Mouse (Mus musculus): Measurements from ENCODE around the gene Tarm1.

Gene Tarm1

DNA sequence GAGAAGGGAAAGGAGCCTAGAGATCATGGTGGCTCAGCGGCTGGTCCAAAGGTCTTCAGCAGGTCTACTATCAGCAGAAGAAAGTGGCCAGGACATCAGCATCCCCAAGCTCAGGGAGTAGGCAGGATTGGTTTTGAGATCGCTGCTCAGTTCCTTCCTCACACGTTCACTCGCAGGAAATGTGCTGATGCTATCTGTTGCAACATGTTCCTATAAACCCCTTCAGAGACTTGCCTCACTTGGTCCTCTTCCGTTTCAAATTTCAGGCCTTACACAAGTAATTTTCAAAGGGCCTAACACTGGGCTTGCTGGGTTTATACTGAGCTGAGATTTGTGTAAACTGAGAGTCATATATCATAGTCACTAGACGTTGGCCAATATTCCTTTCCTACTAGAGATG, at the start of gene Tarm1:
Gene Tarm1, minus strand, starts transcription at position 186 of the 400 bp plus-strand sequence.
- no peak for DNase-seq (ENCODE audit: low spot score in 2 of 2)

DNA sequence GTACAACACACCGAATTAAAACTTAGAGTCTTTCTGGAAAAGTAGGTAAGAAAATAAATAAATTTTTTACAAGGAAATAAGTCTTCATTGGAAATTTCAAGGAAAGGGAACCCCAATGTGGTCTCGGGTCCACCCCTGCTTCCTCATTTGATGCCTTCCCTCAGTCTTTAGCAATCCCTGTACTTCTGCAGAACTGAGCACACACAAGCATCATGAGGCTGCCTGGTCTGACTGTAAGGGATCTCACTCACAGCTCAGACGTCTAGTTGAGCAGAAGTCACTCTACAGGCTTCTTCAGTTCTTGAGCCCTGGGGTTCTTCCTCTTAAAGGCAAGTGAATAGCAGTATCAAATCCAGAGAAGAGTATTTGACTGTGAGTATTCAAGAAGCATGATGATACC, 3.5 kb upstream of the Tarm1 start:
- DNase-seq (ENCODE audit: low spot score in 2 of 2) = no peak

DNA sequence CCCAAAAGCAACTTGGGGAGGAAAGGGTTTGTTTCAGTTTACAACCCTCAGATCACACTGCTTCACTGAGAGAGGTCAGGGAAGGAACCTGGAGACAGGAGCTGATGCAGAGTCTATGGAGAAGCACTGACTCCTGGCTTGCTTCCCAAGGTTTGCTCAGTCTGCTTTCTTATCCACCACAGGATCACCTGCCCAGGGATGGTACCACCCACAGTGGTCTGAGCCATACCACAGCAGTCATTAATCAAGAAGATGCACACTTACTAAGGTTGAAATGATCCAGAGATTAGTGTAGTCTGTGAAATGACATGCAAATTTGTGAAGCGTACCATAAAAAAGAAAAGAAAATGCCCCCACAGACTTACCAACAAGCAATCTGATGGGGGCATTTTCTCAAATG, 2.0 kb downstream of the Tarm1 start:
- DNase-seq (ENCODE audit: low spot score in 2 of 2) = no peak

DNA sequence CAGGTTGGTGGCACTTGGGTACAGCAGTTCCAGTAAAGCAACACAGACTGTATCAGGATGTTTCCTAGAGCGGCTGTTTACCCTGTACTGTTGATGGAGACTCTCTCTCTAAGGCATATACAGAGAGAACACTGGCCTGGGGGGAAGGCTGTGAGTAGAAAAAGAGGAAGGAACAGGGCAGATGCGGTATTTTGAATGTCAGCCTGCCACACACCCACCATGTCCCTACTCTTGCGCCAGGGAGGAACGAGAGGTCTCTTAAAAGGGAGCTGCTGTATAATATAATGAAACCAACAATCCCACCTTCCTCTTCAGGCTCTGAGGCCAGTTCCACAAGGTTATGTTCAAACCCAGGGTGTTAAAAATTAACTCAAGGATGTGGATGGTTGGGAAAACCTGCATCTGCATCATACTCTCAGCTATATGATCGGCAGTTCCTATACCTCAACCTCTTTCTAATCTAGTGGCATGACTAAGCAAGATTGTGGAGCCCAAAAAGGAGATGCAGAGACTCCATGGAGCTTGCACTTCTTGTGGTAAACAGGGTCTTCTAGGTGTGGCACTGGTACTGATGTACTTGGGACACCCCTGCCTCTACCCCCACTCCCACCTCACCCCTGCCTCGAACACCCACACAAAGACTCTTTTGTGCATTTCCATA, 20.3 kb downstream of the Tarm1 start:
- DNase-seq (ENCODE audit: low spot score in 2 of 2) = no peak

GRCm38 (mm10) chr7:3476728-3477127, 25.7 kb downstream of the Tarm1 start:
- DNase-seq (ENCODE audit: low spot score in 2 of 2) = peak; percentile 36 to 59

DNA sequence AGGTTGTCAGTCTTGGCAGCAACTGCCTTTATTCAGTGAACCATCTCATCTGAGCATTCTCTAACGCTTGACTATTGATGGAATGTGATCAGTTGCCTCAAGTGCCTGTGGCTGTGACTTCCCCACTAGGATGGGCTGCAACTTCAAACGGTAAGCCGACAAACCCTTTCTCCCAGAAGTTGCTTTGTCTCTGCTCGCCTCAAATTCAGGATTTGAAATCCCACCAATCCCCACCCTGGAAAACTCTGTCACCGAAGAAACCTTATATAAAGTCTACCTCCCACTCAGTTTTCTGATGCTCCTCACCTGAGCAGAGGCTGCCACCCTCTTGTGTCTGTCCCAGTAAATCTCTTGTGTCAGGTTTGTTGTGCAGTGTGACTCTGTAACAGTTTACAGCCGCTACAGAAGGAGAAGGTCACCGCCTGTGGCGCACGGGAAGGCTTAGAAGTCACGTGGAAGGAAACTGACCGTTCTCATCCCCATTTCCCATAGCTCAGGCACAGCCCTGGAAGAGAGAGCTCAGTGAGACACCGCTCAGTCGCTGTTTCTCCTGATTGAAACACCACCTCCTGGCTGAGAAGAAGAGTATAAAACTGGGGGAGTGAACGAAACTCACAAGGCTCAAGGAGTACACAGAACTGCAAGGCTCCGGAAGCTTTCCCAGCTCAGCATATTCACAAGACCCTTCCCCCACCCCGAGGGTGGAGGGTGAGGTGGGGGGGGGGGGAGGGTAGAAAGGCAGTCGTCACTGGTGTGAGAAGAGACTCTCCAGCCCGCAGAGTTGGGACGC, 27.9 kb downstream of the Tarm1 start:
- no peak for DNase-seq (ENCODE audit: low spot score in 2 of 2)

GRCm38 (mm10) chr7:3472774-3473173, 29.6 kb downstream of the Tarm1 start:
- no peak for DNase-seq (ENCODE audit: low spot score in 2 of 2)

DNA sequence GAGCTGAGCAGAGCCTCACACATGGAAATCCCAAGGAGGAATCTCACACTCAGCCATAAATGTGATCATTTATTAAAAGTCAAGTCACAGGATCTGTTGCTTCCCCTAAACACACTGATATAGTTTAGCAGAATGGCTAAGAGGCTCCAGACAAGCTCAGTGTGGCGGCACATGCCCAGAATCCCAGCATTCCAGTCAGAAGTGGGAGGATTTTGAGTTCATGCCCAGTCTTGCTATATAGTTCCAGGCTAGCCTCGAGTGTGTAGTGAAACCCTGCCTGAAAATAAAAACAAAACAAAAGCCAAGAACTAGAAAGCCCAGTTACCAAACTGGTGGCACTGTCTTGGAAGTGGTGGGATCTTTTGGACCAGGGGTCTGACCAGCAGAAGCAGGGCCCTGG, 33.8 kb downstream of the Tarm1 start:
- DNase-seq (ENCODE audit: low spot score in 2 of 2) = no peak

DNA sequence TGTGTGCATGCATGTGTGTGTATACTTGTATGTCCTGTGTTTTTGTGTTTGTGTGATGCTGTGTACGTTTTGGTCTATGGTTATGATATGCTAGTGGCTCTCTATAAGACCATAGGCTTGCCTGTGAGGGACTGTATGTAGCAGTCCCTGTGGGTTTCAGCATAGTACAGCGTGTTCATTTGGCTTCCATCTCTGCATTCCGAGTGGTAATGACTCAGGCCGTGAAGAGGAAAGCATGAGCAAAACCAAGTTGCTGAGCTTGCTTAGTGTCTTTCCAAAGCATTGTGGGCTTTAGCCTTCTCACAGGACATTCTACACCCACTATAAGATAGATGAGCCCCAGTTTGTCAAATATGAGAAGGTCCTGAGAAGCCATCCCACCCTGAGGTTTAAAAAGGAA, 39.1 kb downstream of the Tarm1 start:
- no peak for DNase-seq (ENCODE audit: low spot score in 2 of 2)

- DNase-seq (ENCODE audit: low spot score in 2 of 2) = peak in 1 of 2 experiments; percentile 85
Observed at GRCm38 (mm10) chr7:3460261-3460660, 42.2 kb downstream of the Tarm1 start.

DNA sequence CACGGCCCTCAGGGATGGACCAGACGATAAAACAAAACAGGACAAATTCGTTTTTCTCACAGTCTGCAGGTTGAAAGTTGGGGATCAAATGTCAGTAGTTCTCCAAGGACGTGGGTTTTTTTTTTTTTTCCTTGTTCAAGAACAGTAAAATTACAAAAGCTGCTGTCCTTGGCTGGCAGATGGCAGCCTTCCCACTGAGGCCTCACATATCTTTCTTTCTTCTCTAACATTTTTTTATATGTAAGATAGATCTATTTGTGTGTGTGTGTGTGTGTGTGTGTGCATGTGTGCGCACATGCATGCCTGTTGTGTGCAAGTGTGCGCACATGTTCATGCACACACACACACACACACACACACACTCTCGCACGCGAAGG, 44.6 kb downstream of the Tarm1 start:
- no peak for DNase-seq (ENCODE audit: low spot score in 2 of 2)

DNA sequence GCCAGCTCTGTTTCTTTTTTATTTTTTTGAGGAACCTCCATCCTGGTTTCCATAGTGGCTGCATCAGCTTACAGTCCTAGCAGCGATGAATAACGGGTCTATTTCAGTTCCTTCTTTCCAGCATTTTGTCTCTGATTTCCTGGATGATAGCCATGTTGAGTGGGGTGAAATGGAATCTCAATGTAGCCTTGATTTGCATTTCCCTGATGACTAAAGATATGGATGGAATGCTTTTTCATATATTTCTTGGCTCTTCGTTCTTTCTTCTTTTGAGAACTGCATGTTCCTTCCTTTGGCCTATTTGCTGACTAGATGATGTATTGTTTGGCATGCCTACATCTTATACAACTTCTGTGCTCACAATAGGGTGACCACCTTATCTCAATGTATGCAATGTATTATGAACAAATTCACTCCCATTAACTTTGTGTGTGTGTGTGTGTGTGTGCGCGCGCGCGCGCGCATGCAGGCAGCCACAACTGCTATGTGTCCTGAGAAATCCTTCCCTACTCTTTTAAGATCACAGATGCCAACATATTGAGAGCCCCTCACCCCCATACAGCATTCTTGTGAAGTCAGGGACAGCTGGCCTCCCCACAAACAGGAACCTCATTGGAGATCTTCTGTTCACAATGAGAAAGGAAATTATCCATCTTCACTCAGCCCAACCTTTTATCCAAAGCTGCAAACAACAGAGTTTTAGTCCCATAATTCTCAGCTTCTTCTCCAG, 45.1 kb downstream of the Tarm1 start:
- peak in 1 of 2 experiments; percentile 50 for DNase-seq (ENCODE audit: low spot score in 2 of 2)

- DNase-seq (ENCODE audit: low spot score in 2 of 2) = no peak
Observed at GRCm38 (mm10) chr7:3453486-3454183, 48.8 kb downstream of the Tarm1 start.

GRCm38 (mm10) chr7:3452821-3453485, 49.5 kb downstream of the Tarm1 start:
- no peak for DNase-seq (ENCODE audit: low spot score in 2 of 2)

DNA sequence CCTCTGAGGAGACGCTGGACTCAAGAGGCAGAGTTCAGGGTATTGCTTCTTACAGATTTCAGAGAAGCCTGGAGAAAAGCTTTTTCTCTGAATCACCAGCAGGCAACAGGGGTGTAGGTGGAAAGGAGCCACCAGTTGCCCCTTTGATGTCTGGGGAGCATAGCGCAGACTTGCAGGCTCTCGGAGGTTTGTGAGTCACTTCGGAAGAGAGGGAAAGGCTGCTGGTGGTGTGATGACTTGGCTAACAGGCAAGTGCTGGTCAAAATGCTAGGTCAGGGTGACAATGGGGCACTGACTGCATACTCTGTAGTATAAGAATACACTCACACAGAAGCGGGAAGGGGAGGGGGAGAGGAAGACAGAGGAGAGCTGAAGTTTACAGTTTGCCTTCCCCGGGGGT, 51.3 kb downstream of the Tarm1 start:
- DNase-seq (ENCODE audit: low spot score in 2 of 2) = no peak

DNA sequence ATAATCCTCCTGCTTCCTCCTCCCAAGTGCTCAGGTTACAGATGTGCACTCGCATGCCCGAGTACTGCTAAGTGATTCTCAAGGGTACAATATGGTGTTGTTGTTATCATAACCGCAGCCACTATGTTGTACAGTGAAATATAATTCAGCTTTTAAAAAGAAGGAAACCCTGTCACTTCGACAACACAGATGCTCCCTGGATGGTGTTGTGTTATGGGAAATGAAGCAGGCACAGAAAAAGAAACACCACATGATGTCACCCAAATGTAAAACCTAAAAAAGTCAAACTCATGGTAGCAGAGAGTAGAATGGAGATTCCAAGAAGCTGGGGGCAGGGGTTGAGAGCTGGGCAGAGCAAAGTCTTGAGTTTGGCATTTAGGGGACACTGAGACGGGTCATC, 51.8 kb downstream of the Tarm1 start:
- DNase-seq (ENCODE audit: low spot score in 2 of 2) = no peak

DNA sequence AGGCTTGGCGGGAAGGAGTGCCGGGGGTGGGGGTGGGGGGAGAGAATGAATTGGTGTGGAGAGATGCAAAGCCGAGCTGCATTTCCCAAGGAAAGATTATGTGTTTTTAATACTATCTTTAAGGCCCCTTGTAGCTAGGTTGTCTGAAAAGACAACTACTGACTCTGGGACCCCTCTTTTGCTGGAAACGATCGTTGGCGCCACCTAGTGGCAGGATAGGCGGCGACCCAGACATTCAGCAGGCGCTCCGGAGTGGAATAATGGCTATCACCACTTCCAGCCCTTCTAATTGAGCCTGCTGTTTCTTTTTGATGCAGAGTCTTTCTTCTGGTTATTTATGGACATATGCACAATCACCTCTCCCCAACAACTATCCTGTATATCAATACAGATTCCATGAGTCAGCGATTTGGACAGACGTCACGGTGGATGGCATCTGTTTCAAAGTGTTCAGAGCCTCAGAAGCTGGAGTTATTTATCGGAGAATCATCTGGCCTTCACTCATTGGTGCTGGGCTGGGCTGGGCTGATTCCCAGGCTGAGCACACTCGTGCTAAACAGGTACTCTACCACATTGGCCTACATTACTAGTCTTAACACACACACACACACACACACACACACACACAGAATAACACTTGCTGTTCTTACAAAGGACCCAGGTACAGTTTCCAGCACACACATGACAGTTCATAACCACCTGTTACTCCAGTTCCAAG, 53.5 kb downstream of the Tarm1 start:
- DNase-seq (ENCODE audit: low spot score in 2 of 2) = peak in 1 of 2 experiments; percentile 78

DNA sequence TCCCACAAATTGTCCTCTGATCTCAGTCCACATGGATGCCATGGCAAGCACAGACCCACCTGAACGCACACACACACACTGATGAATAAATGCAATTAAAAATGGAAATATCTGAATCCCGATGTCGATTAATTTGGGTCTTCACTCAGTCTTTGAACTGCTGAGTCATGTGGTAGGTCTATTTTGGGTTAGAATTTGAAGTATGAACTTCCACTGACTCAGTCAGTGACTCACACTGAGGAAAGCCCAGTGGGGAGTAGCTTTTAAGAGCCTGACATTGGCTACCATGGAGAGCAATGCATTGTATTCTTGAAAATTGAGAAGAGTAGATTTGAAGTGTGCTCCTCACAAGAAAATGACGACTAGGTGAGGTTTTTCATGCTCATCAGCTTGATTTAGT, 55.4 kb downstream of the Tarm1 start:
- no peak for DNase-seq (ENCODE audit: low spot score in 2 of 2)

- no peak for DNase-seq (ENCODE audit: low spot score in 2 of 2)
Observed at GRCm38 (mm10) chr7:3446584-3446983, 55.8 kb downstream of the Tarm1 start.

DNA sequence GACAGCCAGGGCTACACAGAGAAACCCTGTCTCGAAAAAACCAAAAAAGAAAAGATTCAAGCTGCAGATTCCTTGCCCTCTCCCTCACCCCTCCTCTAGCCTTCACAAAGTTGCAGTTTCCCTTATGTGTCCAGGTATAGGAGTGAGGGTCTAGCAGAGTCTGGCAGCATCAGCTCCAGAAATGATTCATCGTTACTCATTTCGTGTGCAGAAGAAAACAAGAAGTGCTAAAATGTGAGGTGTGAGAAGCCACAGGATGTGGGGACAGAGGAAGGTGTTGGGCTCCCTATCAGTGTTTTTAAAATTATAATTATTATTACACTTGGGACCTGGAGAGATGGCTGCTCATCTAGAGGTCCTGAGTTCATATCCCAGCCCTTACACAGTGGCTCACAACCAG, 57.7 kb downstream of the Tarm1 start:
- DNase-seq (ENCODE audit: low spot score in 2 of 2) = no peak

DNA sequence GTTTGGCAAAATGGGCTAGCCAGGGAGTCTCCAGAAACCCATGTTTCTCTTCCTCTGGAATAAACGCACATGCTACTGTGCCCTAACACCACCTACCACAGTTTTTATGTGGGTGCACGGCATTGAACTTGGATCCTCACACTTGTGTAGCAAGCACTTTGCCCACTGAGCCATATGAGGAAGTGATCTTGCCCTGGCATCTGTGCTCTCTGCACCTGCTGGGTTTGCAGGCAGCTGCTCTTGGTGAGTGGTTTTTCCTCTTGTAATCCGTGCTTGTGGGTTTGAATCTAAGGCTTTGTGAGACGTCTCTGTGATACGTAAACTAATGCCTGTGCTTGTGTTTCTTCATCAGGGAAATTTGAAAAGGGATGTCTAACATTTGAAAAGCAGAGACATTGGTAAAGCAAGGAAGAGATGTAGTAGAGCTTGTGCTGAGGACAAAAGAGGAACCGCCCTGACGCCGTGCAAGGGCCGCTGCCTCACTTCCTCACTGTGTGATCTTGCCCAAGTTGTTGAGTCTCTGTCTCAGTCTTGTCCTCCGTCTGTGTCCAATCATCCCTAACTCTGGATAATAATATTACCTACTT, 59.9 kb downstream of the Tarm1 start:
- no peak for DNase-seq (ENCODE audit: low spot score in 2 of 2)

Data from left cerebral cortex, adult 9 months (tissue).